Mouse (Mus musculus) B cell, adult 2 months (primary cell): ENCODE measurements around the gene Ctsh.
"Not testable (repeated sequence)": the region's sequence is repeated elsewhere in the genome, so short reads cannot be mapped to it uniquely, and the experiment has no call there.

Experiments used
- DNase-seq, 2 experiments: peaks; one replicate each; pipeline ENCODE4 v3.0.0; 2022

Gene Ctsh

GRCm38 (mm10) chr9:90059828-90060573 lies 6.0 kb downstream of the Ctsh start:
- DNase-seq: peak; percentile 78

- peak; percentile 41 to 48 for DNase-seq
These were observed 6.6 kb downstream of the Ctsh start for GRCm38 (mm10) chr9:90060574-90060875.

GRCm38 (mm10) chr9:90060932-90061331 lies 7.0 kb downstream of the Ctsh start:
- peak in 1 of 2 experiments; percentile 23 for DNase-seq

GRCm38 (mm10) chr9:90067341-90067740 lies 13.4 kb downstream of the Ctsh start:
- no peak for DNase-seq

GRCm38 (mm10) chr9:90068786-90069185 lies 14.8 kb downstream of the Ctsh start:
- no peak for DNase-seq

GRCm38 (mm10) chr9:90069485-90069884 lies 15.5 kb downstream of the Ctsh start:
- DNase-seq: no peak

- DNase-seq: no peak
These were observed 16.2 kb downstream of the Ctsh start for GRCm38 (mm10) chr9:90070174-90070573.

- no peak for DNase-seq
These were observed 21.4 kb downstream of the Ctsh start for GRCm38 (mm10) chr9:90075336-90075735.

GRCm38 (mm10) chr9:90076131-90076530 lies 22.2 kb downstream of the Ctsh start:
- no peak for DNase-seq

- peak; percentile 90 for DNase-seq
These were observed 23.0 kb downstream of the Ctsh start for GRCm38 (mm10) chr9:90076849-90077461.

- DNase-seq: not testable (repeated sequence)
These were observed 28.0 kb downstream of the Ctsh start for GRCm38 (mm10) chr9:90081961-90082360.

- no peak for DNase-seq
These were observed 29.0 kb downstream of the Ctsh start for GRCm38 (mm10) chr9:90082992-90083391.

GRCm38 (mm10) chr9:90084152-90084551 lies 30.2 kb downstream of the Ctsh start:
- no peak for DNase-seq

GRCm38 (mm10) chr9:90084766-90085468 lies 31.0 kb downstream of the Ctsh start:
- no peak for DNase-seq

GRCm38 (mm10) chr9:90087906-90088485 lies 34.0 kb downstream of the Ctsh start:
- no peak for DNase-seq

GRCm38 (mm10) chr9:90089339-90090104 lies 35.6 kb downstream of the Ctsh start:
- DNase-seq: no peak

- peak; percentile 53 to 55 for DNase-seq
These were observed 45.0 kb downstream of the Ctsh start for GRCm38 (mm10) chr9:90098934-90099333.

GRCm38 (mm10) chr9:90100760-90101159 lies 46.8 kb downstream of the Ctsh start:
- no peak for DNase-seq

GRCm38 (mm10) chr9:90105462-90105861 lies 51.5 kb downstream of the Ctsh start:
- DNase-seq: no peak

GRCm38 (mm10) chr9:90106915-90107314 lies 53.0 kb downstream of the Ctsh start:
- DNase-seq: no peak

- no peak for DNase-seq
These were observed 54.3 kb downstream of the Ctsh start for GRCm38 (mm10) chr9:90108272-90108671.

- no peak for DNase-seq
These were observed 55.4 kb downstream of the Ctsh start for GRCm38 (mm10) chr9:90109386-90109785.

- peak; percentile 30 to 46 for DNase-seq
These were observed 59.2 kb downstream of the Ctsh start for GRCm38 (mm10) chr9:90113151-90113550.
